Mouse (Mus musculus) common myeloid progenitor, adult 5-6 weeks (primary cell): ENCODE data around the gene Snx22. TPM values are rescaled to one million over a fixed set of nuclear protein-coding genes. Genes with fewer than 3 reads are reported as not detected.

Source experiments
- ATAC-seq: replicated peaks from 2 replicates; pipeline ENCODE4 v1.8.0; 2016; ENCODE audit warnings: low read depth, mild to moderate bottlenecking, moderate TSS enrichment, inconsistent platforms; ENCODE audit not compliant: poor library complexity, severe bottlenecking
- total RNA-seq: library from RNA; stranded (forward); fragments of 200-1000, 187-1606 nt; gene quantifications from 2 replicates; pipeline ENCODE4 v1.2.3, GENCODE M21; 2017

Gene Snx22
- total RNA-seq, 1 experiment from 2014 or later, result 1.7 TPM

GRCm38 (mm10) chr9:66072754-66073153 lies 3.2 kb upstream of the Snx22 start:
- no peak for ATAC-seq

- 0 out of 2 replicates have a peak, but pooled peaks have one; percentile 1 for ATAC-seq
Measured at GRCm38 (mm10) chr9:66070151-66070550, 632 bp upstream of the Snx22 start.

DNA sequence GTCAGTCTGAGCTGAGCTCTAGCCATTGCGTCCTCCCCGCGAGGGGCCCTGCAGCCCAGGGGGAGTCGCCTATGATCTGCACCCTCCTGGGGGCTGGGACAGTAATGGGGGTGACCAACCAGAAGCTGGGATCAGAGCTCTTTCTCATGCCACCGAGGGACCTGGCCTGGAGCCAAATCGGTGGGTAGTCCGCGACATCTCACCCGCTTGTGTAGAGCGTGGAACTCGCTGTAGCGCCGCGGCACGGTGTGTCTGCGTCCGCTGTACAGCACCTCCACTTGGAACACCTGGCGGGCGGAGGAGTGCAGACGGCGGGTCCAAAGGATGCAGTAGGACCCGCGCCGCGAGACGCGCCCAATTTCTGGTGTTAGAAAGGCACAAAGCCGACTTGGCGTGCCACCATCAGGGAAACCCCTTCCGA lies 538 bp downstream of the Snx22 start:
- ATAC-seq, result no peak

- no peak for ATAC-seq
Measured at GRCm38 (mm10) chr9:66068056-66068455, 1.5 kb downstream of the Snx22 start.

GRCm38 (mm10) chr9:66067542-66067941 lies 2.0 kb downstream of the Snx22 start:
- 0 out of 2 replicates have a peak, but pooled peaks have one; percentile 28 for ATAC-seq

DNA sequence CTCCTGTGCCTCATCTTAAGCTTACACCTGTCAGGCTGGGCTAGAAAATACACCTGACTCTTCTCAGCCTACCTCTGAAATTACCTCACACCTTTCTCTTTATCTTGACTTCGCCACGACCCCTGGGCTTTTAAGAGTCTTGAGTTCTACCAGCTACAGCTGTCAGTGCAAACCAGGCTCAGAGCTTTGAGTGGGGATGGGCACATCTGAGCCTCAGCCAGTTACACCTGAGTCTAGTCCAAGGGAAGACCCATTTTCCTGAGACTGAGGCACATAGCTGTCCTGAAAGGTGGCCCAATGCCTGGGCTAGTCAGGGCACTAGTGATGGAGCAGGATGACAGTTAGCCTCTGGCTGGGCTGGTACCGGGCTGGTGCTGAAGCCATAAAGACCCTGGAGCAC lies 2.7 kb downstream of the Snx22 start:
- no peak for ATAC-seq

- no peak for ATAC-seq
Measured at GRCm38 (mm10) chr9:66064316-66064715, 5.2 kb downstream of the Snx22 start.

- no peak for ATAC-seq
Measured at GRCm38 (mm10) chr9:66063446-66063845, 6.1 kb downstream of the Snx22 start.

DNA sequence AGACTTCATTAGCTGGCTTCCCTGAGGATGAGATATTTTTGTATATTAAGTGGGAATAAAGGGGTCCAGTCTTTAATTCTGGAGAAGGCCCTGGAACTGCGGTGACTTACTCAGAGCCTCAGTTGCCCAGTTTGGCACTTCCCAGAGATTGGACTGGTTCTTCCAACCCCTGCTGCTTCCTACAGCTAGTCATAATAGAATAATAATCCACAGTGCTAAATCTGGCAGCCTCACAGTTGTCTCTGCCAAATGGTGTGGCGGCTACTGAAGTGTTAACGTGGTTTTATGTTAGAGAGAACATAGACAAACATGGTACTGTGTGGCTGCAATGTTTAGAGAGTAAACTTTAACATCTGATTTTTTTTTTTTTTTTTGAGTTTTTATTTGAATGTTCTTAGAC lies 7.9 kb downstream of the Snx22 start:
- no peak for ATAC-seq

DNA sequence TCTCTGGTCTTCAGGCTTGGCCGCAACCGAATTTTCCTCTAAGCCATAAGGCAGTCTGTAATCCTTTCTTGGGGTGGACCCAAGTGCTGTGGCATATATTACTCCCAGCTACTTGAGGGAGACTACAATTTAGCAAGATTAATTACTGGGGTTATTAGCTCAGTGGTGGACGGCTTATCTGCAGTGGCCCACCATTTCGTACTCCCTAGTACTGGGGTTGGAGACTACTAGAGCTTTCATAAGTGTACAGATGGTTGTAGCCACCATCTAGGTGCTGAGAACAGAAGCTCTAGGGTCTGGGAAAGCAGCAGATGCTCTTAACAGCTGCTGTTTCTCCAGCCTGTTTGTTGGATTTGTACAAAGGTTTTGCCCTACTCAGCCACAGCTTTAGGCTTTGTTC lies 8.5 kb downstream of the Snx22 start:
- ATAC-seq, result no peak

- ATAC-seq, result no peak
Measured at GRCm38 (mm10) chr9:66060308-66060647, 9.2 kb downstream of the Snx22 start.

GRCm38 (mm10) chr9:66059583-66060307 lies 9.8 kb downstream of the Snx22 start, which contains the start of gene Ppib:
TSS of gene Ppib (plus strand) at chr9:66060222.
- peak; percentile 99 for ATAC-seq

DNA sequence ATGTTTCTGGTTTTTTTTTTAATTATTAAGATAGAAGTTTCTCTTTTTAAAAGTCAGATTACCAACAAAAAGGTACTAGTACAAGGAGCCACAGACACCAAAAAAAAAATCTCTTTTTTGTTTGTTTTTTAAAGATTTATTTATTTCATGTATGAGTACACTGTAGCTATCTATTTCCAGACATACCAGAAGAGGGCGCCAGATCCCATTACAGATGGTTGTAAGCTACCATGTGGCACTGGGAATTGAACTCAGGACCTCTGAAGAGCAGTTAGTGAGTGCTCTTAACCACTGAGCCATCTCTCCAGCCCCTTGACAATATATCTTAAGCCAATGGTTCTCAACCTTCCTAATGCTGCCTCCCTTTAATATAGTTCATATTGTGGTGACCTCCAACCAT lies 15.9 kb downstream of the Snx22 start:
- no peak for ATAC-seq

DNA sequence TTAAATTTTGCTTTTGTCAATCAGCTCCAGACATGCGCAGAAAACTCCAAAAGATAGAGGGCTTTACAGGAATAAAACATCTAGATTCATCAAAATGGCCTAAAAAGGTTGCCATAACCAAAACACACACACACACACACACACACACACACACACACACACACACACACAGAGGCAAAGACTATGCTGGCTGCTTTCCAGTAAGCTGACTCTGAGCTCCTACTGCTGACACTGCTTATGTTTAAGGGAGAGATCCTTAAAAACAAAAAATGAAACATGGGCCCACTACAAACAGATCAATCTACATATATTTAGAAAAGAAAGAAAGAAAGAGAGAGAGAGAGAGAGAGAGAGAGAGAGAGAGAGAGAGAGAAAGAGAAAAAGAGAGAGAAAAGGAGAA lies 16.8 kb downstream of the Snx22 start:
- no peak for ATAC-seq

DNA sequence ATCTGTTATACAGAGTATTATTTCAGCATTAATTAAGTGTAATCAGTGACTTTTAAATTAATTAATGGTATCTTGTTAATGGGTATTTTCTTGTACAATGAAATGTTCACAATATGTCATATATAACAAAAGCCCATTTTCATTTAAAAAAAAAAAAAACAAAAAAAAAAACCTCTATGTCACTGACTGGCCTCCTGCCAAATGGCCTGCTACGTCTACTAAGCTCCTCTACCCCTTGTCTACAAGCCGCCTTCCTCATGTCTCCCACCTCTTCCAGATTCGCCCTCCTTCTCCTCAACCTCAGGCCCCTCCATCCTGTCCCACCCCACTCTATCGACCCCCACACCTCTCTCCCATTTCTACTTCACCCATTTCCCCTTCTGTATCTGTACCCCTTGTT lies 18.0 kb downstream of the Snx22 start:
- no peak for ATAC-seq

DNA sequence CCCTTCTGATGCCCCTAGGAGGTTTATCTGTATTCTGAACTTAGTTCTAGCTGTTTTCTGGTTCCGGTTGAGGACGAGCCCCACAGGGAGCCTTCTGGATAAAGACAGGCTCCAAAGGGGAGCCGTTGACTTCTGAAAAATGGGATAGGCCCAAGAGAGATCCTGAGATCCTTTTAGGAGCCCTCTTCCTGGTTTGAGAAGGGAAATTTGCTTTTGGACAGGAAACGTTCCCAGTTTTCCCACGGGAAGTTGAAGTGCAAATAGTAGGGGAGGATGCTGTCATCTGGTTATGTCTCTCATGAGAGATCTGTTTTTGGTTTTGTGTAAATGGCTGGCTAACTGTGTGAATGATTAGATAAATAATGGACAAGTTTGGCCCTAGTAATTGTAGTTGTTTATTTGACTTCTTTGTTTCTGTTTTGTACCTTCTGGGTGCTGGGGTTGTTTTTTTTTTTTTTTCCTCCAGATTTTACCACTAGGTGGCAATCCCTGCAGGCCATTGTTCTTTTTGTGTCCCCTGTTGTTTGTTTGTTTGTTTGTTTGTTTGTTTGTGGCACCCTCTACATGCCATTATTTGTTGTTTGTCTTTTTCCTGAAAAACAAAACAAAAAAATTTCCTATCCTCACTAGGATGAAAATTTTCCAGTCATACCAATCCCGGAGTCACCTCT lies 19.5 kb downstream of the Snx22 start:
- ATAC-seq, result no peak

GRCm38 (mm10) chr9:66043241-66043640 lies 26.3 kb downstream of the Snx22 start:
- no peak for ATAC-seq

DNA sequence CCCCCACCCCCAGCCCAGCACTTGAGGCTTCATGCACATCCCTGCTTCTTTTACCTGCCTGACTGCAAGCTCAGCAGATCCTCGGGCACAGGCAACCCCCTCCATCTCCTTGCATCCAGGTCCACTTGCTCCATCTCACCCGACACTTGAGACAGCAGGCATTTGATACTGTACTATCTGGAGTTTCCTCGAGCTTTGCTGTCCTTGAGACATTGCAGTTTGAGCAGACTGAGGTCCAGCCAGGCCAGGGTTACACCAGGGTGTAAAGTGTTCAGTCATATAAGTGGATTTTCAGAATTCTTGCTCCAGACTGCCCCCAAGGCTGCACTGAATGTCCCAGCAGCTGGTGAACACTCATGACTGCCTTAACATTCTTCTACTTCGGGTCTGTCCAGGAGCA lies 27.2 kb downstream of the Snx22 start:
- no peak for ATAC-seq

GRCm38 (mm10) chr9:66040801-66041200 lies 28.7 kb downstream of the Snx22 start:
- no peak for ATAC-seq

DNA sequence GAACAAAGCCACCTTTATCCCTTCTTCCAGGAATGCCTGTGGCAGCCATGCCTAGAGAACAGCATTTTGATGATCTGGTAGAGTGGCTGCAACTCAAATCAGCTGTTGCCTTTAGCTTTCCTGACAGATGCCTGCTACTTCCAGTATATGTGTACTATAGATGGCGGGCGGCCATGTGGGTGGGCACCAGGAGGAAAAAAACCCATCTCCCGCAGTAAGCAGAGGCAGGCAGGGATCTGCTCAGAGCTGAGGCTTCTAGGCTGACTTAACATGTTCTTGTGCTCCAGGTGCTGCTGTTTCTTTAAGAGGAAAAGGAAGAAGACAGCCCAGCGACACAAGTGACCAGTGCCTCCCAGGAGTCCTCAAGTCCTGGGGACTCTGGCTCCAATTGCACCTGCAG lies 30.2 kb downstream of the Snx22 start:
- no peak for ATAC-seq

DNA sequence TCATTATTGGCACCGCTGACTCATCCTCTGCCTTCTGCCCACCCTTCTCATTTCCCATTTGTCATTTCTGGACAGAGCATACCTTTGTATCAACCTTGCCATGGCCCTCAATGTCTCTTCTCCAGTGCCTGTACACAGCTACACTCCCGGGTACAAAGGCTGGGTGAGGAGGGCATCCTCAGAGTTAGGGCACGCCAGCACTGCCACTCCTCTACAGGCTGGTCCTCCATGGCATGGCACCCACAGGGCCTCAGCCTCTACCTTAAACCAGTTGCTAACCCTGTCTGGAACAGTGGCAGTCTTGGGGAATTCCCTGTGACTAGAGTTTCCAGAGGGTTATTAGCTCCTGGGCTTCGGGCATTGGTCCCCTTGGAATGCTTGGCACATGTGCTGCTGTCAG lies 30.9 kb downstream of the Snx22 start:
- no peak for ATAC-seq

DNA sequence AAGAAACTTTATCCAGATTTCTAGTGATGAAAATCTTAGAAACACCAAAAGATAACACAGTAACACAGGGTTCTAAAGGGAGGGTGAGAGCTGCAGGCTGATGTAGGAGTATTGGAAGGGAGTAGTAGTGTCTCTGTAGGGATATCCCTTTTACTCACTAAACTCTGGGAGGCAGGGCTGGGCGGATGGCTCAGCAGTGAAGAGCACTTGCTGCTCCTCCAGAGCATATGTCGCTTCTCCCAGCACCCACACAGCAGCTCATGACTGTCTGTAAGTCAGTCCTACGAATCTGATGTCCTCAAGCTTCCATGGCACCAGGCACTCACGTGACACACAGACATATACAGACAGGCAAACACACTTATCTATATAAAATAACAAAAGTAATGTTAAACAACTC lies 31.4 kb downstream of the Snx22 start:
- ATAC-seq, result no peak
